In genomic region chr14:77682888-77683555, GRCm38 (mm10) we compare ENCODE assay signal across 20 mouse cellular contexts.
DNase-seq lines count a peak whose midpoint lies in the region; ATAC-seq lines count a peak whose summit lies in the region.
"Had no signal": no experiment of that assay in that cellular context is flagged by ENCODE, and none has a peak within 500 bp of the region (broad histone marks: within the 10 kb centered on the region; RNA-seq: fewer than 3 reads in every experiment).

No protein-coding gene starts in this region.

- ATAC-seq in heart, embryonic 14.5 days (ENCODE audit: insufficient number of reproducible peaks, insufficient read depth, low FRiP score, low read depth): peak; percentile 42; the same call in 1 of the 2 replicates
- 0 out of 2 replicates have a peak, but pooled peaks have one; percentile 14 for ATAC-seq in hindbrain, embryonic 16.5 days
- no peak for ATAC-seq in hindbrain, embryonic 12.5 days (ENCODE audit: low FRiP score)
- ATAC-seq: forebrain, embryonic 16.5 days; inflammation-experienced regulatory T-cells, adult 6 months; intestine, postnatal 0 days had no signal

- H3K36me3 ChIP-seq in heart, embryonic 14.5 days (ENCODE audit: control insufficient read depth, insufficient read depth, low read length): no peaks in the 10 kb centered on the region
- no peaks in the 10 kb centered on the region for H3K36me3 ChIP-seq in hindbrain, embryonic 16.5 days (ENCODE audit: control insufficient read depth, insufficient read depth, low read length)
- H3K36me3 ChIP-seq in hindbrain, embryonic 12.5 days: no peaks in the 10 kb centered on the region
- no peaks in the 10 kb centered on the region for H3K36me3 ChIP-seq in limb, embryonic 10.5 days
- H3K36me3 ChIP-seq: embryonic facial prominence, embryonic 15.5 days; forebrain, embryonic 10.5 days had no signal

- no peak overlapping the region; a peak in 1 of 4 replicates for H3K27ac ChIP-seq in heart, embryonic 14.5 days (replicated peaks in 1 of 2; ENCODE audit: control insufficient read depth in 1 of 2, insufficient read depth in 1 of 2, low read depth in 2 of 2, low read length in 2 of 2)
- no peak overlapping the region for H3K27ac ChIP-seq in hindbrain, embryonic 16.5 days (ENCODE audit: low read depth, low read length)
- no peak overlapping the region for H3K27ac ChIP-seq in hindbrain, embryonic 12.5 days
- H3K27ac ChIP-seq in limb, embryonic 10.5 days: no peak overlapping the region
- H3K27ac ChIP-seq: embryonic facial prominence, embryonic 15.5 days; forebrain, embryonic 10.5 days; hindbrain, embryonic 14.5 days had no signal

- H3K4me2 ChIP-seq in heart, embryonic 14.5 days (ENCODE audit: low read length): no peak overlapping the region
- H3K4me2 ChIP-seq in hindbrain, embryonic 16.5 days (ENCODE audit: low read length): no peak overlapping the region
- no peak overlapping the region for H3K4me2 ChIP-seq in hindbrain, embryonic 12.5 days (replicated peaks)
- H3K4me2 ChIP-seq: embryonic facial prominence, embryonic 15.5 days; hindbrain, embryonic 14.5 days had no signal

- no peaks in the 10 kb centered on the region for H3K27me3 ChIP-seq in heart, embryonic 14.5 days (ENCODE audit: control insufficient read depth, insufficient read depth, low read length)
- H3K27me3 ChIP-seq in hindbrain, embryonic 16.5 days (replicated peaks; ENCODE audit: control insufficient read depth, insufficient read depth, low read length): no peaks in the 10 kb centered on the region
- no peaks in the 10 kb centered on the region for H3K27me3 ChIP-seq in hindbrain, embryonic 12.5 days
- H3K27me3 ChIP-seq in limb, embryonic 10.5 days (ENCODE audit: low read depth, poor library complexity, severe bottlenecking): no peaks in the 10 kb centered on the region
- H3K27me3 ChIP-seq: embryonic facial prominence, embryonic 15.5 days had no signal

- no peak overlapping the region for H3K4me3 ChIP-seq in heart, embryonic 14.5 days (ENCODE audit: control insufficient read depth in 1 of 2, insufficient read depth in 1 of 2, low read depth in 1 of 2, low read length in 2 of 2)
- no peak overlapping the region for H3K4me3 ChIP-seq in hindbrain, embryonic 16.5 days (ENCODE audit: low read length)
- no peak overlapping the region for H3K4me3 ChIP-seq in hindbrain, embryonic 12.5 days
- H3K4me3 ChIP-seq in limb, embryonic 10.5 days: no peak overlapping the region
- H3K4me3 ChIP-seq: embryonic facial prominence, embryonic 15.5 days; erythroblast, embryonic 14.5 days; forebrain, embryonic 10.5 days had no signal

- peaks cover 19 to 30% of the 10 kb centered on the region in 2 experiments for H3K4me1 ChIP-seq in heart, embryonic 14.5 days (ENCODE audit: control insufficient read depth in 2 of 2, insufficient read depth in 2 of 2, low read length in 2 of 2)
- peaks cover 2% of the 10 kb centered on the region for H3K4me1 ChIP-seq in hindbrain, embryonic 16.5 days (ENCODE audit: control insufficient read depth, insufficient read depth, low read depth, low read length)
- H3K4me1 ChIP-seq in hindbrain, embryonic 12.5 days: peaks cover 10% of the 10 kb centered on the region
- H3K4me1 ChIP-seq in limb, embryonic 10.5 days: no peaks in the 10 kb centered on the region
- H3K4me1 ChIP-seq: forebrain, embryonic 10.5 days had no signal

- no peaks in the 10 kb centered on the region for H3K9me3 ChIP-seq in heart, embryonic 14.5 days (ENCODE audit: control insufficient read depth, low read length)
- no peaks in the 10 kb centered on the region for H3K9me3 ChIP-seq in hindbrain, embryonic 16.5 days (ENCODE audit: control insufficient read depth, low read length)
- H3K9me3 ChIP-seq in hindbrain, embryonic 12.5 days (replicated peaks): no peaks in the 10 kb centered on the region
- no peaks in the 10 kb centered on the region for H3K9me3 ChIP-seq in limb, embryonic 10.5 days (replicated peaks)
- H3K9me3 ChIP-seq: embryonic facial prominence, embryonic 15.5 days; forebrain, embryonic 10.5 days had no signal

- peak; percentile 27 to 58 for DNase-seq in cerebellum, postnatal 14 days
- DNase-seq in cerebellum, adult 9-11 months: no peak
- no peak for DNase-seq in heart, adult 18-20 months
- DNase-seq in limb, embryonic 10.5 days (ENCODE audit: low spot score): peak; percentile 24
- DNase-seq: adrenal gland, postnatal 10 days; cerebellum, adult 11 months; cerebellum, adult 8-10 months; embryo, embryonic 11 days; gastrocnemius, postnatal 10 days; kidney, adult 8-10 months had no signal

- 72% methylated on average over 10 of the region's 10 CpGs for WGBS in heart, embryonic 14.5 days
- WGBS in hindbrain, embryonic 16.5 days: 76% methylated on average over 10 of the region's 10 CpGs
- WGBS in hindbrain, embryonic 12.5 days: 89% methylated on average over 10 of the region's 10 CpGs
- WGBS in limb, embryonic 10.5 days: 91% methylated on average over 10 of the region's 10 CpGs

- H3K9ac ChIP-seq in heart, embryonic 14.5 days (ENCODE audit: low read length): no peak overlapping the region
- no peak overlapping the region for H3K9ac ChIP-seq in hindbrain, embryonic 16.5 days (ENCODE audit: low read depth, low read length)
- H3K9ac ChIP-seq in hindbrain, embryonic 12.5 days: no peak overlapping the region
- H3K9ac ChIP-seq: embryonic facial prominence, embryonic 15.5 days; hindbrain, embryonic 14.5 days had no signal

Comparison
In these comparisons a context has a peak if more than half of its experiments do, and no peak if none do; other contexts are left out.
1. DNase-seq: peak in cerebellum, postnatal 14 days (2 of 2) and limb, embryonic 10.5 days (single experiment); none in cerebellum, adult 9-11 months (single experiment) and heart, adult 18-20 months (0 of 2).